In genomic region chr2:115088421-115089120, GRCm38 (mm10) we compare ENCODE assay signal across 10 mouse cellular contexts.
"Had no signal": no experiment of that assay in that cellular context is flagged by ENCODE, and none has a peak within 500 bp of the region (broad histone marks: within the 10 kb centered on the region; RNA-seq: fewer than 3 reads in every experiment).

No protein-coding gene starts in this region.

- H3K4me3 ChIP-seq: kidney, embryonic 15.5 days; limb, embryonic 13.5 days; lung, embryonic 15.5 days; neural tube, embryonic 13.5 days had no signal

- H3K4me2 ChIP-seq: kidney, embryonic 15.5 days; limb, embryonic 13.5 days; lung, embryonic 15.5 days; neural tube, embryonic 13.5 days had no signal

- DNase-seq: kidney, adult 11 months; kidney, postnatal 14 days; left cerebral cortex, postnatal 4 days; lung, postnatal 14 days; right cerebral cortex, postnatal 14 days; thymus, postnatal 4 days had no signal

- H3K9me3 ChIP-seq: kidney, embryonic 15.5 days; limb, embryonic 13.5 days; lung, embryonic 15.5 days; neural tube, embryonic 13.5 days had no signal

- H3K9ac ChIP-seq: kidney, embryonic 15.5 days; limb, embryonic 13.5 days; lung, embryonic 15.5 days; neural tube, embryonic 13.5 days had no signal

- H3K36me3 ChIP-seq: kidney, embryonic 15.5 days; limb, embryonic 13.5 days; lung, embryonic 15.5 days; neural tube, embryonic 13.5 days had no signal

- H3K27me3 ChIP-seq: kidney, embryonic 15.5 days; lung, embryonic 15.5 days; neural tube, embryonic 13.5 days had no signal

- H3K27ac ChIP-seq: kidney, embryonic 15.5 days; limb, embryonic 13.5 days; lung, embryonic 15.5 days; neural tube, embryonic 13.5 days had no signal

- H3K4me1 ChIP-seq: lung, embryonic 15.5 days had no signal
